ENCODE assay signal across 20 mouse cellular contexts in genomic region chr13:105247691-105248090, GRCm38 (mm10). TPM values are rescaled to one million over a fixed set of nuclear protein-coding genes. Genes with fewer than 3 reads are reported as not detected.
DNase-seq lines count a peak whose midpoint lies in the region; ATAC-seq and TF ChIP-seq lines count a peak whose summit lies in the region.
"Had no signal": no experiment of that assay in that cellular context is flagged by ENCODE, and none has a peak within 500 bp of the region (broad histone marks: within the 10 kb centered on the region; RNA-seq: fewer than 3 reads in every experiment).

No protein-coding gene starts in this region.

- no peaks in the 10 kb centered on the region for H3K9me3 ChIP-seq in forebrain, embryonic 13.5 days (replicated peaks)
- no peaks in the 10 kb centered on the region for H3K9me3 ChIP-seq in forebrain, embryonic 10.5 days
- H3K9me3 ChIP-seq in midbrain, embryonic 13.5 days, result no peaks in the 10 kb centered on the region
- no peaks in the 10 kb centered on the region for H3K9me3 ChIP-seq in midbrain, embryonic 10.5 days (replicated peaks)
- no peaks in the 10 kb centered on the region for H3K9me3 ChIP-seq in forebrain, postnatal 0 days (ENCODE audit: low read length)
- no peaks in the 10 kb centered on the region for H3K9me3 ChIP-seq in midbrain, postnatal 0 days (ENCODE audit: low read length)
- H3K9me3 ChIP-seq: heart, embryonic 10.5 days; limb, embryonic 12.5 days; liver, embryonic 12.5 days had no signal

- WGBS in forebrain, embryonic 13.5 days, result 85% methylated on average over 6 of the region's 6 CpGs
- 95% methylated on average over 6 of the region's 6 CpGs for WGBS in forebrain, embryonic 10.5 days
- WGBS in midbrain, embryonic 13.5 days, result 90% methylated on average over 6 of the region's 6 CpGs
- WGBS in midbrain, embryonic 10.5 days, result 94% methylated on average over 6 of the region's 6 CpGs
- 69% methylated on average over 6 of the region's 6 CpGs for WGBS in forebrain, postnatal 0 days
- whole genome bisulfite sequencing in midbrain, postnatal 0 days, result 84% methylated on average over 6 of the region's 6 CpGs

- no peak for DNase-seq in forebrain, embryonic 10.5 days (ENCODE audit: extremely low spot score, low spot score)
- DNase-seq in midbrain, embryonic 10.5 days (ENCODE audit: low spot score), result no peak
- DNase-seq in forebrain, postnatal 0 days, result no peak
- DNase-seq in midbrain, postnatal 0 days (ENCODE audit: low spot score), result no peak
- no peak for DNase-seq in left cerebral cortex, postnatal 14 days (ENCODE audit: low spot score in 2 of 2)
- DNase-seq: B cell, adult 2 months; cerebellum, adult 2 months; cerebellum, postnatal 36 days; kidney, adult 18-20 months; lung, embryonic 14.5 days; lung, postnatal 4 days; spleen, adult 18-20 months; thymus, postnatal 36 days had no signal

- peaks cover 19% of the 10 kb centered on the region for H3K36me3 ChIP-seq in forebrain, embryonic 13.5 days (ENCODE audit: poor library complexity, severe bottlenecking)
- no peaks in the 10 kb centered on the region for H3K36me3 ChIP-seq in forebrain, embryonic 10.5 days (replicated peaks)
- peaks cover 13% of the 10 kb centered on the region for H3K36me3 ChIP-seq in midbrain, embryonic 13.5 days
- H3K36me3 ChIP-seq in midbrain, embryonic 10.5 days, result 0 out of 2 replicates have a peak, but pooled peaks cover 3% of the 10 kb centered on the region
- peaks cover 3% of the 10 kb centered on the region; the same call in 1 of the 2 replicates for H3K36me3 ChIP-seq in forebrain, postnatal 0 days (ENCODE audit: insufficient read depth)
- 0 out of 2 replicates have a peak, but pooled peaks cover 3% of the 10 kb centered on the region for H3K36me3 ChIP-seq in midbrain, postnatal 0 days (ENCODE audit: insufficient read depth, low read length)
- H3K36me3 ChIP-seq: heart, embryonic 10.5 days; limb, embryonic 12.5 days; liver, embryonic 12.5 days had no signal

- no peak for TF ChIP-seq CTCF in forebrain, postnatal 0 days (IDR thresholded peaks at IDR 0.05; ENCODE audit: low read depth)
- no peak for TF ChIP-seq CTCF in midbrain, postnatal 0 days (IDR thresholded peaks at IDR 0.05)

- ATAC-seq in forebrain, embryonic 13.5 days, result no peak
- ATAC-seq in midbrain, embryonic 13.5 days, result no peak
- ATAC-seq in forebrain, postnatal 0 days, result no peak; the same call in 1 of the 2 replicates
- ATAC-seq in midbrain, postnatal 0 days (ENCODE audit: low FRiP score), result no peak
- ATAC-seq in inflammation-experienced regulatory T-cells, adult 6 months, result no peak
- ATAC-seq: liver, embryonic 12.5 days had no signal

- H3K4me1 ChIP-seq in forebrain, embryonic 13.5 days, result peaks cover 27% of the 10 kb centered on the region
- H3K4me1 ChIP-seq in forebrain, embryonic 10.5 days, result peaks cover 23% of the 10 kb centered on the region
- H3K4me1 ChIP-seq in midbrain, embryonic 13.5 days (replicated peaks), result peaks cover 26% of the 10 kb centered on the region
- peaks cover 17% of the 10 kb centered on the region; the same call in 1 of the 2 replicates for H3K4me1 ChIP-seq in midbrain, embryonic 10.5 days
- H3K4me1 ChIP-seq in forebrain, postnatal 0 days (ENCODE audit: insufficient read depth), result peaks cover 13% of the 10 kb centered on the region; the same call in 1 of the 2 replicates
- H3K4me1 ChIP-seq in midbrain, postnatal 0 days (ENCODE audit: insufficient read depth, low read length), result no peaks in the 10 kb centered on the region; the same call in 1 of the 2 replicates
- H3K4me1 ChIP-seq: limb, embryonic 12.5 days; liver, embryonic 12.5 days had no signal

- H3K4me2 ChIP-seq in forebrain, embryonic 13.5 days, result peak overlapping the region; percentile 37
- H3K4me2 ChIP-seq in midbrain, embryonic 13.5 days (replicated peaks), result peak overlapping the region; percentile 27; the same call in 1 of the 2 replicates
- H3K4me2 ChIP-seq in forebrain, postnatal 0 days (ENCODE audit: low read depth), result peak overlapping the region; percentile 39
- H3K4me2 ChIP-seq in midbrain, postnatal 0 days (ENCODE audit: low read depth, low read length, poor library complexity, severe bottlenecking), result peak overlapping the region; percentile 7; the same call in 1 of the 2 replicates
- H3K4me2 ChIP-seq: limb, embryonic 12.5 days; liver, embryonic 12.5 days; lung, embryonic 14.5 days had no signal

- H3K9ac ChIP-seq in forebrain, embryonic 13.5 days, result 0 out of 2 replicates have a peak overlapping the region, but pooled peaks have one; percentile 30
- no peak overlapping the region for H3K9ac ChIP-seq in midbrain, embryonic 13.5 days (replicated peaks)
- H3K9ac ChIP-seq in forebrain, postnatal 0 days, result no peak overlapping the region
- H3K9ac ChIP-seq in midbrain, postnatal 0 days (replicated peaks; ENCODE audit: low read length, poor library complexity, severe bottlenecking), result no peak overlapping the region
- H3K9ac ChIP-seq: limb, embryonic 12.5 days; liver, embryonic 12.5 days; lung, embryonic 14.5 days had no signal

- H3K27me3 ChIP-seq in forebrain, embryonic 13.5 days, result no peaks in the 10 kb centered on the region
- no peaks in the 10 kb centered on the region for H3K27me3 ChIP-seq in forebrain, embryonic 10.5 days (ENCODE audit: poor library complexity, severe bottlenecking)
- no peaks in the 10 kb centered on the region for H3K27me3 ChIP-seq in midbrain, embryonic 13.5 days
- H3K27me3 ChIP-seq in midbrain, embryonic 10.5 days (ENCODE audit: low read depth, poor library complexity, severe bottlenecking), result no peaks in the 10 kb centered on the region
- no peaks in the 10 kb centered on the region for H3K27me3 ChIP-seq in forebrain, postnatal 0 days (ENCODE audit: insufficient read depth, low read length)
- no peaks in the 10 kb centered on the region for H3K27me3 ChIP-seq in midbrain, postnatal 0 days (ENCODE audit: insufficient read depth, low read length)
- H3K27me3 ChIP-seq: limb, embryonic 12.5 days; liver, embryonic 12.5 days had no signal

- no peak overlapping the region for H3K27ac ChIP-seq in forebrain, embryonic 13.5 days
- H3K27ac ChIP-seq in forebrain, embryonic 10.5 days, result no peak overlapping the region
- H3K27ac ChIP-seq in midbrain, embryonic 13.5 days, result no peak overlapping the region
- no peak overlapping the region for H3K27ac ChIP-seq in midbrain, embryonic 10.5 days (replicated peaks)
- no peak overlapping the region for H3K27ac ChIP-seq in forebrain, postnatal 0 days (ENCODE audit: low read depth, low read length)
- H3K27ac ChIP-seq in midbrain, postnatal 0 days (ENCODE audit: low read depth, low read length), result no peak overlapping the region
- H3K27ac ChIP-seq: heart, embryonic 10.5 days; kidney, postnatal 0 days; limb, embryonic 12.5 days; liver, embryonic 12.5 days had no signal

- intact Hi-C loops in left cerebral cortex, postnatal 14 days (cut with DNase I), result no loop called here

- H3K4me3 ChIP-seq in forebrain, embryonic 13.5 days, result peak overlapping the region; percentile 16
- no peak overlapping the region for H3K4me3 ChIP-seq in forebrain, embryonic 10.5 days
- H3K4me3 ChIP-seq in midbrain, embryonic 13.5 days (replicated peaks), result 0 out of 2 replicates have a peak overlapping the region, but pooled peaks have one; percentile 5
- no peak overlapping the region for H3K4me3 ChIP-seq in midbrain, embryonic 10.5 days
- H3K4me3 ChIP-seq in forebrain, postnatal 0 days (ENCODE audit: low read depth, low read length), result peak overlapping the region; percentile 17; the same call in 1 of the 2 replicates
- peak overlapping the region; percentile 21 for H3K4me3 ChIP-seq in midbrain, postnatal 0 days (ENCODE audit: low read depth, low read length)
- H3K4me3 ChIP-seq: heart, embryonic 10.5 days; limb, embryonic 12.5 days; liver, embryonic 12.5 days had no signal

RNA-seq across cellular contexts. Expression of gene Rnf180, which starts 46.9 kb away (rescaled TPM):
- polyA plus RNA-seq in forebrain, embryonic 13.5 days (2015; fragmentation: Nextera tagmentation; extraction: Ambion mirVana), result 25.5 and 26.4 TPM in 2 replicates
- polyA plus RNA-seq in forebrain, embryonic 10.5 days (2016; fragmentation: Nextera tagmentation; extraction: Ambion mirVana), result 6.4 and 6.6 TPM in 2 replicates
- polyA plus RNA-seq in midbrain, embryonic 13.5 days (2015; fragmentation: Nextera tagmentation; extraction: Ambion mirVana), result 19.7 and 22.5 TPM in 2 replicates
- 4.8 and 8.0 TPM in 2 replicates for polyA plus RNA-seq in midbrain, embryonic 10.5 days (2016; fragmentation: Nextera tagmentation; extraction: Ambion mirVana)
- total RNA-seq in forebrain, postnatal 0 days (2014; rRNA removed), result 38.7 and 45.7 TPM in 2 replicates
- polyA plus RNA-seq in forebrain, postnatal 0 days (2015; fragmentation: Nextera tagmentation; extraction: Ambion mirVana), result 38.3 and 49.3 TPM in 2 replicates
- total RNA-seq in midbrain, postnatal 0 days (2014; rRNA removed), result 34.4 and 47.1 TPM in 2 replicates
- 42.7 and 44.7 TPM in 2 replicates for polyA plus RNA-seq in midbrain, postnatal 0 days (2015; fragmentation: Nextera tagmentation; extraction: Ambion mirVana)
- not detected for polyA plus RNA-seq in inflammation-experienced regulatory T-cells, adult 6 months (2017; shearing (Covaris generic))
- 10 to 100 TPM; 20.2 to 20.9 TPM for total RNA-seq in left cerebral cortex, postnatal 14 days (2021)

Comparison
In these comparisons a context has a peak if more than half of its experiments do, and no peak if none do; other contexts are left out.
1. H3K4me3 ChIP-seq: peak in forebrain, embryonic 13.5 days (single experiment), midbrain, embryonic 13.5 days (single experiment), forebrain, postnatal 0 days (single experiment) and midbrain, postnatal 0 days (single experiment); none in forebrain, embryonic 10.5 days (single experiment) and midbrain, embryonic 10.5 days (single experiment).
2. Peak in every context shown above with its lines, with median percentiles within 50 percentile points of each other: H3K4me2 ChIP-seq.